Mouse (Mus musculus): Measurements from ENCODE around the gene Tusc2. TPM values are rescaled to one million over a fixed set of nuclear protein-coding genes. Genes with fewer than 3 reads are reported as not detected.

Gene Tusc2
- polyA plus RNA-seq (2015; fragmentation: Nextera tagmentation; extraction: Ambion mirVana), result 34.3 and 35.9 TPM in 2 replicates

DNA sequence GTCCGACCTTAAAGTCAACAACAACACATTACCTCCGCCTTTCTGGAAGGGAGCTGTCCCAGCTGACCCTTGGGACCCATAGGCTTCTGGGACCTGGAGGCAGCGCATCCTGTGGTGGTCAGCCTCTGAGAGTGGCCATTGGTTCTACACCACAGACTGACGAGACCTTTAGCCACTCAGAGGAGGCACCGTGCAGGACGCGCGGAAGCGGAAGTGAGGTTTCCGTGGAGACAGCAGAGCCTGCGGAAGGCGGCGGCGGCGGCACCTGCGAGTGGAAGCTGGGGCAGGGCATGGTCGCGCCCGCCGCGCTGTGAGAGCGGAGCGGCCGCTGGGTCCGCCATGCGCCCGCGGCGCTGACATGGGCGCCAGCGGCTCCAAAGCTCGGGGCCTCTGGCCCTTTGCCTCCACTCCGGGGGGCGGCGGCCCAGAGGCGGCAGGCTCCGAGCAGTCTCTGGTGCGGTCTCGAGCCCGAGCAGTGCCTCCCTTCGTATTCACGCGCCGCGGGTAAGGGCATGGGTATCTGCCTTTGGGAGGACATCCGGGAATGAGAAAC, at the start of gene Tusc2:
Tusc2 (plus strand) TSS at position 227 of the 553 bp plus-strand sequence.
- DNase-seq (peak; percentile 95), ATAC-seq (peak; percentile 94)
- H3K27me3 ChIP-seq (ENCODE audit: insufficient read depth, low read length), result no peaks in the 10 kb centered on the region
- peak within 1 kb of the TSS; percentile 97 for H3K4me2 ChIP-seq (ENCODE audit: low read depth, low read length)
- peak within 1 kb of the TSS; percentile 84 for H3K27ac ChIP-seq (ENCODE audit: low read depth)
- peaks cover 45% of the 10 kb centered on the region for H3K4me1 ChIP-seq (ENCODE audit: insufficient read depth)
- H3K36me3 ChIP-seq (replicated peaks; ENCODE audit: insufficient read depth, low read length), result peaks cover 54% of the 10 kb centered on the region
- no peaks in the 10 kb centered on the region for H3K9me3 ChIP-seq (ENCODE audit: low read length)
- TF ChIP-seq CTCF (IDR thresholded peaks at IDR 0.05; ENCODE audit: low read depth) (no peak), EP300 (IDR thresholded peaks at IDR 0.05; ENCODE audit: low read depth) (no peak)
- WGBS (ENCODE audit: insufficient replicate concordance), result 0% methylated on average over 44 of the region's 46 CpGs
- H3K9ac ChIP-seq (replicated peaks), result peak within 1 kb of the TSS; percentile 94
- H3K4me3 ChIP-seq (ENCODE audit: low read depth, low read length), result peak within 1 kb of the TSS; percentile 97

DNA sequence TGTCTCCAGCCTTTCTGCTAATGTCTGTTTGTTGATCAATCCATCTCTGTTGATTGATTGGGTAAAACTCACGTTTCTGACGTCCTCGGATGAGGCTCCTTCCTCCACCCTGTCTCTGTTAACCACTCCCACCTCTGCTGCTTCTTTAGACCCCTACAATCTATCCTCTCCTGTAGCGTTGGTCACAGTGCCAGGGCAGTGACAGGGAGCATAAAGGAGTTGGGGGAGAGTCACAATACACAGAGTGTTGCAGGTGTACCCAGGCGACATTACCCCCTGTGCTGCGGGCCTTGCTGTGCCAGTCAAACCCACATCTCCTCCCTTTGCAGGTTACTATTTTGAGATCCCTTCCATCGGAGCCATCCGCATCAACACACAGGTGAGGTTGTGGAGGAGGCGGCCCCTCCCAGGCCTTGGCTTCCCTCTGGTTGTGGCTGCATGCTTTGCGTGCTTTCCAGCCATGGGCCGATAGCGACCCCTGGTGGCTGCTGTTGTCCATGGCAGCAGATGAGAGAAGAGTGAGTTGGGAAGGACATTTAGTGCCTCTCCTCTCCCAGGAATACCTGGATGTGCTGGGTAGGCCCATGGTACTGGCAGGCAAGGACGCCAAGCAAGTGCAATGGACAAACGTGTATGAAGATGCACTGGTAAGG, 48.6 kb upstream of the Tusc2 start:
- DNase-seq, result peak; percentile 89

DNA sequence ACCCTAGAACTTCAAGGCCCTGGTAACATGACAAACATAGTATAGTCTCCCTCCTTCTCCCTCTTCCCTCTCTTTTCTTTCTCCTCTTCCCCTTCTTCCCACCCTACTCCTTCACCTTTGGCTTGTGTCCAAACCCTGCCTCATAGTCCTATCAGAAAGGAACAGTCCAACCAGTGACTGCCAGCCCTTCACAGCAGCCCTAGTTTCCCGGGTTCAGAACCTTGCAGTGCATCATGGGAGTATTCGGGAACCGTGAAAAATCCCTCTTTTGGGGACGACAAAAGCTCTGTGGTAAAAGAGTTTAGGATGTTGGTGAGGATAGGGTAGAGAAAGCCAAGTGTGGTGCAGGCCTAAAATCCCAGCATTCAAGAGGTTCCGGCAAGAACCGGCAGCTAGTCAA, 42.7 kb upstream of the Tusc2 start:
- Histone ChIP-seq H3K9me3 (ENCODE audit: low read length) (no peaks in the 10 kb centered on the region), H3K4me1 (ENCODE audit: insufficient read depth) (peaks cover 2% of the 10 kb centered on the region; the same call in 1 of the 2 replicates), H3K9ac (replicated peaks) (no peak overlapping the region), H3K4me2 (ENCODE audit: low read depth, low read length) (no peak overlapping the region), H3K36me3 (replicated peaks; ENCODE audit: insufficient read depth, low read length) (no peaks in the 10 kb centered on the region), H3K4me3 (ENCODE audit: low read depth, low read length) (no peak overlapping the region), H3K27me3 (ENCODE audit: insufficient read depth, low read length) (peaks cover 16% of the 10 kb centered on the region), H3K27ac (ENCODE audit: low read depth) (no peak overlapping the region)
- no peak for DNase-seq
- no peak for TF ChIP-seq EP300 (IDR thresholded peaks at IDR 0.05; ENCODE audit: low read depth)
- WGBS (ENCODE audit: insufficient replicate concordance), result 67% methylated on average over 6 of the region's 6 CpGs
- ATAC-seq, result no peak

More for the DNA sequence above, 48.6 kb upstream of the Tusc2 start:
- WGBS (ENCODE audit: insufficient replicate concordance), result 21% methylated on average over 14 of the region's 14 CpGs
- Histone ChIP-seq H3K4me2 (ENCODE audit: low read depth, low read length) (no peak overlapping the region), H3K9me3 (ENCODE audit: low read length) (no peaks in the 10 kb centered on the region), H3K4me1 (ENCODE audit: insufficient read depth) (no peaks in the 10 kb centered on the region), H3K36me3 (replicated peaks; ENCODE audit: insufficient read depth, low read length) (no peaks in the 10 kb centered on the region), H3K9ac (replicated peaks) (no peak overlapping the region), H3K27ac (ENCODE audit: low read depth) (no peak overlapping the region), H3K27me3 (ENCODE audit: insufficient read depth, low read length) (no peaks in the 10 kb centered on the region), H3K4me3 (ENCODE audit: low read depth, low read length) (no peak overlapping the region)
- TF ChIP-seq EP300 (IDR thresholded peaks at IDR 0.05; ENCODE audit: low read depth) (no peak), CTCF (IDR thresholded peaks at IDR 0.05; ENCODE audit: low read depth) (peak; percentile 100)
- ATAC-seq, result peak; percentile 44

DNA sequence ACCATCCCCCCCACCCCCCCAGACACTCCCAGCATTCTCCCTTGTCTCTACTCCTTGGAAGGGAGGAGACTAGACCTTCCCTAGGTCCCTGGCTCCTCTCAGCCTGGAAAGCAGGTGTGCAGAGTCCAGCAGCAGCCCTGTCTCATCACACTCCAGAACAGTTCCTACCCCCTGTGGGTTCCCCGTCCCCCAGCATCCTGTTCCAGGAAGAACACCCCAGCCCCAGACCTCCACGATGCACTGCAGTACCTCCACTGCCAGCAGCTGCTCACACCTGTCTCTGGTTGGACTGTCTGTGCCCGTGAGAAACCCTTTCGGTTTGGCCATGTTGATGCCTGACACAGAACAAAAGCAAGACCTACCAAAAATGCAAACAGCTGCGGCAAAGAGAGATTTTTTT, 41.9 kb upstream of the Tusc2 start:
- H3K4me2 ChIP-seq (ENCODE audit: low read depth, low read length), result no peak overlapping the region
- no peak for TF ChIP-seq EP300 (IDR thresholded peaks at IDR 0.05; ENCODE audit: low read depth)
- TF ChIP-seq CTCF (IDR thresholded peaks at IDR 0.05; ENCODE audit: low read depth), result no peak
- no peak overlapping the region for H3K4me3 ChIP-seq (ENCODE audit: low read depth, low read length)
- peaks cover 3% of the 10 kb centered on the region; the same call in 1 of the 2 replicates for H3K4me1 ChIP-seq (ENCODE audit: insufficient read depth)
- H3K9ac ChIP-seq (replicated peaks), result no peak overlapping the region
- WGBS (ENCODE audit: insufficient replicate concordance), result 44% methylated on average over 5 of the region's 5 CpGs
- no peak overlapping the region for H3K27ac ChIP-seq (ENCODE audit: low read depth)
- H3K9me3 ChIP-seq (ENCODE audit: low read length), result no peaks in the 10 kb centered on the region
- ATAC-seq (no peak), DNase-seq (no peak)
- H3K36me3 ChIP-seq (replicated peaks; ENCODE audit: insufficient read depth, low read length), result no peaks in the 10 kb centered on the region
- H3K27me3 ChIP-seq (ENCODE audit: insufficient read depth, low read length), result peaks cover 24% of the 10 kb centered on the region

DNA sequence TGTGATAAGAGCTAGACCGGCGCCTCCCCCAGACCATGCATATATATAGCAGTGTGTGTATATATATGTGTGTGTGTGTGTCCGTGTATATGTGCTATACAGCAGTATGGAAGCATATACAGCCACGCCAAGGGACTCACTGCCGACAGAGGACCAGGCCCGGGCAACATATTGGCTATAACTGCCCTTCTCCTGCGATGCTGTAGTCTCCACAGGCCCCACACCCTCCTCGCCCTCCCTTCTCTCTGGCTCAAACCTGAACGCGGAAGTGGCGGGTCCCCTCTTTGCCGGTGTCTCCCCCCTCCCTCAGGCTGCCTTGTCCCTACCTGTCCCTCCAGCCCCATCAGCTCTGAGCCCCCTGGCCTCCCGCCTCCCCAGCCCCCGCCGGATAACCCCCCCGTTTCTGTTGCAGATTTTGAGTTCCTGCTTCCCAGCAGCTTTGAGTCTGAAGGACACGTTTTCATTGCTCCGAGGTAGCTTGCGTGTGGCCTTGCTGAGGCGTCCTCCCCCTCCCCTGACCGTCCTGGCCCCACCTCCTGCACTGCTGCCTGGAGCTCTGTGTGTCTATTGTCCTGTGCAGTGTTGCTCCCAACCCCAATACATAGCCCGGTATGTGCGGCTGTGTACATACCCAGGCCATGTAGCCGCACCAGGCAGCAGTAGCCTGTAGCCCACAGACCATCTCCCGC, 41.2 kb upstream of the Tusc2 start:
- DNase-seq, result no peak
- Histone ChIP-seq H3K4me3 (ENCODE audit: low read depth, low read length) (no peak overlapping the region), H3K27me3 (ENCODE audit: insufficient read depth, low read length) (peaks cover 31% of the 10 kb centered on the region), H3K36me3 (replicated peaks; ENCODE audit: insufficient read depth, low read length) (no peaks in the 10 kb centered on the region), H3K4me2 (ENCODE audit: low read depth, low read length) (peak overlapping the region; percentile 44), H3K4me1 (ENCODE audit: insufficient read depth) (peaks cover 9% of the 10 kb centered on the region), H3K9ac (replicated peaks) (no peak overlapping the region; the same call in 1 of the 2 replicates), H3K9me3 (ENCODE audit: low read length) (no peaks in the 10 kb centered on the region), H3K27ac (ENCODE audit: low read depth) (no peak overlapping the region)
- 20% methylated on average over 25 of the region's 25 CpGs for WGBS (ENCODE audit: insufficient replicate concordance)
- no peak for ATAC-seq
- TF ChIP-seq CTCF (IDR thresholded peaks at IDR 0.05; ENCODE audit: low read depth), result no peak
- no peak for TF ChIP-seq EP300 (IDR thresholded peaks at IDR 0.05; ENCODE audit: low read depth)

DNA sequence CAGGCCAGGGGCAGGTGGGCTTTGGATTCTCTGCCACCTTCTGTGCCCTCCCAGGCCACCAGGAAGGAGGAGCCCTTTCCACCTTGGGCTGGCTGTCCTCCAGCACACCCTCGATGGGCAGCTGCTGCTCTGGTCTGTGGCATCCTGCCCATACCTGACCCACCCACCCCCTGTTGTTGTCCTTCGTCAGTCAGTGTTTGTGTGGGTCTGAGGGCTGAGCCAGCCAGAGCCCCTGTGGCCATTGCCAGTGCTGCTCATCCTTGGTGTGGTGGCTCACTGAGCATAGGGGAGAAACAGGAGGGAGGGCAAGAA, 40.7 kb upstream of the Tusc2 start:
- H3K36me3 ChIP-seq (replicated peaks; ENCODE audit: insufficient read depth, low read length), result no peaks in the 10 kb centered on the region
- H3K4me1 ChIP-seq (ENCODE audit: insufficient read depth), result peaks cover 13% of the 10 kb centered on the region
- no peak overlapping the region; the same call in 1 of the 2 replicates for H3K9ac ChIP-seq (replicated peaks)
- no peak overlapping the region for H3K4me3 ChIP-seq (ENCODE audit: low read depth, low read length)
- 46% methylated on average over 2 of the region's 2 CpGs for WGBS (ENCODE audit: insufficient replicate concordance)
- H3K9me3 ChIP-seq (ENCODE audit: low read length), result no peaks in the 10 kb centered on the region
- H3K27ac ChIP-seq (ENCODE audit: low read depth), result no peak overlapping the region
- peaks cover 36% of the 10 kb centered on the region for H3K27me3 ChIP-seq (ENCODE audit: insufficient read depth, low read length)
- no peak for ATAC-seq
- H3K4me2 ChIP-seq (ENCODE audit: low read depth, low read length), result 0 out of 2 replicates have a peak overlapping the region, but pooled peaks have one; percentile 44
- DNase-seq, result no peak
- no peak for TF ChIP-seq CTCF (IDR thresholded peaks at IDR 0.05; ENCODE audit: low read depth)

Measured in liver, postnatal 0 days (tissue).